Mouse (Mus musculus) liver, postnatal 0 days (tissue): ENCODE results near the gene Shld1. TPM values are rescaled to one million over a fixed set of nuclear protein-coding genes. Genes with fewer than 3 reads are reported as not detected.

Experiments
- ATAC-seq: fragments of 200-750 bp; cut with Nextera tagmentation; 2 replicates; pipeline ENCODE4 v1.8.0; 2017; ENCODE audit warnings: mild to moderate bottlenecking, moderate library complexity
- DNase-seq: peaks from one replicate; pipeline ENCODE4 v3.0.0-alpha.2; 2016
- H3K27ac ChIP-seq: fragments of 300-500 bp; sonication (generic); 2 replicates; pipeline ENCODE4 v1.5.1; 2014; ENCODE audit warnings: antibody characterized with exemption, moderate library complexity, mild to moderate bottlenecking, low read depth
- H3K27me3 ChIP-seq: fragments of 300-500 bp; sonication (generic); 2 replicates; pipeline ENCODE4 v1.6.1; 2014; ENCODE audit warnings: low read length, control low read depth, mixed read lengths; ENCODE audit not compliant: insufficient read depth
- H3K36me3 ChIP-seq: fragments of 300-500 bp; sonication (generic); replicated peaks from 2 replicates; pipeline ENCODE4 v1.6.1; 2014; ENCODE audit warnings: mild to moderate bottlenecking, control low read depth, low read length, moderate library complexity, mixed read lengths; ENCODE audit not compliant: insufficient read depth
- H3K4me1 ChIP-seq: fragments of 300-500 bp; sonication (generic); 2 replicates; pipeline ENCODE4 v1.6.1; 2014; ENCODE audit warnings: antibody characterized with exemption, mild to moderate bottlenecking, control low read depth; ENCODE audit not compliant: insufficient read depth
- H3K4me2 ChIP-seq: fragments of 300-500 bp; sonication (generic); 2 replicates; pipeline ENCODE4 v1.6.1; 2014; ENCODE audit warnings: low read depth, mild to moderate bottlenecking, low read length, moderate library complexity, mixed read lengths
- H3K4me3 ChIP-seq: fragments of 300-500 bp; sonication (generic); 2 replicates; pipeline ENCODE4 v1.5.1; 2014; ENCODE audit warnings: low read depth, low read length
- H3K9ac ChIP-seq: fragments of 300-500 bp; sonication (generic); replicated peaks from 2 replicates; pipeline ENCODE4 v1.6.1; 2014; ENCODE audit warnings: mild to moderate bottlenecking, moderate library complexity
- H3K9me3 ChIP-seq: fragments of 300-500 bp; sonication (generic); 2 replicates; pipeline ENCODE4 v1.6.1; 2016; ENCODE audit warnings: mild to moderate bottlenecking, control low read depth, low read length, mixed read lengths
- CTCF ChIP-seq: sonication (generic); IDR thresholded peaks from 2 replicates; pipeline ENCODE4 v1.5.1; 2016; ENCODE audit warnings: antibody characterized with exemption, low read depth
- EP300 ChIP-seq: IDR thresholded peaks from 2 replicates; pipeline ENCODE4 v1.6.1; 2016; ENCODE audit warnings: antibody characterized with exemption, low read depth, mild to moderate bottlenecking
- WGBS: fragments of 180-500 bp; shearing (Covaris S2); extraction: QIAGEN DNeasy Blood & Tissue Kit; methylation state at CpG from one replicate; pipeline ENCODE4 v1.1.7; 2014; ENCODE audit not compliant: insufficient replicate concordance; 5-methylcytosine and 5-hydroxymethylcytosine counted together
- polyA plus RNA-seq: library from polyadenylated mRNA; unstranded; fragments of >200 nt; fragmentation: Nextera tagmentation; extraction: Ambion mirVana; gene quantifications from 2 replicates; pipeline ENCODE4 v1.2.1, GENCODE M21; 2015

Shld1 gene
- polyA plus RNA-seq, 1 experiment from 2014 or later: 9.5 TPM

DNA sequence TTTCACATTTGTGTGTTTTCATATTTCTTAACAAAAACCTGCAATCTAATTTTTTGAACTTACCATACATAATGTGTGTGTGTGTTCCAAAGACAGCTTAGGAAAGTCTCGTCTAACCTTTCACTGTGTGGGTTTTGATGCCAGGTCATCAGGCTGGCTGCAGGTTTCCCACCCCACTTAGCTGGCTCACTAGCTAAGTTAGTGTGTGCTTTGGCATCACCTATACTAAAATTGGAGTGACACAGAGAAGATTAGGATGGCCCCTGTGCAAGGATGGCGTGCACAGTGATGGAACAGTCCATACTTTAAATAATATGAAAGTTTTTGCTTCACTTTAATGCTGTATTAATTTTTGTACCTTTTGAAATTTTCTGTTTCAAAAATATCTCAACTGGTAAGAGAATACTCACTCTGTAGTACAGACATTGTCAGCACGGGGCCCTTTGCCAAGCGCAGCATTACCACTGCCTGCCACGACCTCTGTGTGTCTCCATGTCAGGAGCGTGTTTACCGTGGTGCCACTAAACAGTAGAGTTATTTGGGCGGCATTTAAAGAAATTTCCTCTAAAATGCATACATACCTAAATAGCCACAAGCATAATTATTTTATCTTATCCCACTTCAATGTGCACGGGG, 30.3 kb downstream of the Shld1 start:
- Histone ChIP-seq H3K27me3 (no peaks in the 10 kb centered on the region), H3K4me1 (no peaks in the 10 kb centered on the region), H3K27ac (no peak overlapping the region), H3K9me3 (peaks cover 2% of the 10 kb centered on the region; the same call in 1 of the 2 replicates), H3K4me3 (no peak overlapping the region), H3K36me3 (no peaks in the 10 kb centered on the region), H3K9ac (no peak overlapping the region), H3K4me2 (no peak overlapping the region)
- 83% methylated on average over 9 of the region's 9 CpGs for WGBS
- ATAC-seq (no peak), DNase-seq (no peak)
- TF ChIP-seq CTCF: no peak
- no peak for TF ChIP-seq EP300

- DNase-seq: no peak
- Histone ChIP-seq H3K4me1 (no peaks in the 10 kb centered on the region), H3K4me3 (no peak overlapping the region), H3K36me3 (no peaks in the 10 kb centered on the region), H3K9me3 (peaks cover 2% of the 10 kb centered on the region; the same call in 1 of the 2 replicates), H3K9ac (no peak overlapping the region), H3K27ac (no peak overlapping the region), H3K27me3 (no peaks in the 10 kb centered on the region), H3K4me2 (no peak overlapping the region)
- TF ChIP-seq EP300 (no peak), CTCF (no peak)
- WGBS: 84% methylated on average over 5 of the region's 5 CpGs
- ATAC-seq: no peak
Observed at GRCm38 (mm10) chr2:132717537-132717912, 30.8 kb downstream of the Shld1 start.

- ATAC-seq (no peak), DNase-seq (no peak)
- H3K4me1 ChIP-seq: no peaks in the 10 kb centered on the region
- H3K27ac ChIP-seq: no peak overlapping the region
- H3K9me3 ChIP-seq: no peaks in the 10 kb centered on the region
- WGBS: 68% methylated on average over 9 of the region's 9 CpGs
- H3K4me2 ChIP-seq: no peak overlapping the region
- H3K27me3 ChIP-seq: no peaks in the 10 kb centered on the region
- H3K4me3 ChIP-seq: no peak overlapping the region
- H3K9ac ChIP-seq: no peak overlapping the region
- TF ChIP-seq CTCF (no peak), EP300 (no peak)
- H3K36me3 ChIP-seq: no peaks in the 10 kb centered on the region
Observed at GRCm38 (mm10) chr2:132720921-132721566, 34.3 kb downstream of the Shld1 start.

GRCm38 (mm10) chr2:132721844-132722243, 35.1 kb downstream of the Shld1 start:
- Histone ChIP-seq H3K27me3 (no peaks in the 10 kb centered on the region), H3K9me3 (no peaks in the 10 kb centered on the region), H3K4me2 (no peak overlapping the region), H3K4me3 (no peak overlapping the region), H3K27ac (no peak overlapping the region), H3K4me1 (no peaks in the 10 kb centered on the region), H3K9ac (no peak overlapping the region), H3K36me3 (no peaks in the 10 kb centered on the region)
- 82% methylated on average over 2 of the region's 2 CpGs for WGBS
- TF ChIP-seq CTCF (no peak), EP300 (no peak)
- no peak for ATAC-seq
- no peak for DNase-seq

- DNase-seq: no peak
- ATAC-seq: no peak
- no peaks in the 10 kb centered on the region for H3K36me3 ChIP-seq
- no peaks in the 10 kb centered on the region for H3K9me3 ChIP-seq
- no peaks in the 10 kb centered on the region for H3K27me3 ChIP-seq
- no peak overlapping the region for H3K27ac ChIP-seq
- H3K9ac ChIP-seq: no peak overlapping the region
- no peak overlapping the region for H3K4me2 ChIP-seq
- TF ChIP-seq EP300 (no peak), CTCF (no peak)
- 79% methylated on average over 5 of the region's 5 CpGs for WGBS
- no peaks in the 10 kb centered on the region for H3K4me1 ChIP-seq
- no peak overlapping the region for H3K4me3 ChIP-seq
Observed at GRCm38 (mm10) chr2:132723958-132724431, 37.3 kb downstream of the Shld1 start.

- H3K27me3 ChIP-seq: no peaks in the 10 kb centered on the region
- H3K9me3 ChIP-seq: no peaks in the 10 kb centered on the region
- H3K4me2 ChIP-seq: no peak overlapping the region
- no peaks in the 10 kb centered on the region for H3K4me1 ChIP-seq
- WGBS: 84% methylated on average over 7 of the region's 7 CpGs
- ATAC-seq (no peak), DNase-seq (no peak)
- no peak overlapping the region for H3K27ac ChIP-seq
- no peak overlapping the region for H3K4me3 ChIP-seq
- no peak overlapping the region for H3K9ac ChIP-seq
- TF ChIP-seq EP300 (no peak), CTCF (no peak)
- H3K36me3 ChIP-seq: no peaks in the 10 kb centered on the region
Observed at GRCm38 (mm10) chr2:132724561-132724960, 37.8 kb downstream of the Shld1 start.
